Mouse (Mus musculus) hematopoietic stem cell, adult 5-6 weeks (primary cell): ENCODE measurements around the gene Nts. TPM values are rescaled to one million over a fixed set of nuclear protein-coding genes. Genes with fewer than 3 reads are reported as not detected.
"Not testable (repeated sequence)": the region's sequence is repeated elsewhere in the genome, so short reads cannot be mapped to it uniquely, and the experiment has no call there.

Source experiments
- ATAC-seq, 2 experiments: fragments of 125-278 bp in 1 of 2; replicated peaks in 1 of 2; 2 replicates each; pipeline ENCODE4 v1.8.0; 2016 to 2017; ENCODE audit warnings: inconsistent platforms in 2 of 2, mild to moderate bottlenecking in 2 of 2, moderate number of reproducible peaks in 2 of 2, low read depth in 1 of 2, moderate TSS enrichment in 1 of 2; ENCODE audit not compliant: low FRiP score in 2 of 2, poor library complexity in 2 of 2, severe bottlenecking in 2 of 2, insufficient read depth in 1 of 2, low TSS enrichment in 1 of 2
- total RNA-seq: library from RNA; stranded (forward); fragments of 172-1452, 232-1000 nt; gene quantifications from 2 replicates; pipeline ENCODE4 v1.2.3, GENCODE M21; 2017

Gene Nts
- not detected in 2 replicates for total RNA-seq

DNA sequence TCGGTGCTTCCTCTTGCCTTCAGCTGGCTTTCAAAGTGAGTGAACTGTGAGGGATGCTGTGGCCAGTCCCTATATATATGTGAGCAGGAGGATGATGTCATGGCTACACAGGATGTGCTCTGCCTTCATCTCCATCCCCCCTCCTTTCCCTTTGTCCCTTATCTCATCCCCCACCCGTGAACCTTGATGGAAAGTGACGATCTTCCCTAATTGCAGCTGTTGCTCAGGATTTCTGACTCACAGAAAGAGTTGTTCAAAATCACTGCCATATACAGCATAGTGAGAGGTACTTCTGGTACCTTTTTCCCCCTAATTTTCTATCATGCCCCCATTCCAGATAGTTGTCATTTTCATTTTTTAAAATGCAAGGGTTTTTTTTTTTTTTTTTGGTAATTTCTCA, at the start of gene Nts:
TSS of gene Nts (minus strand) at position 101 of the 400 bp plus-strand sequence.
- ATAC-seq, result no peak

DNA sequence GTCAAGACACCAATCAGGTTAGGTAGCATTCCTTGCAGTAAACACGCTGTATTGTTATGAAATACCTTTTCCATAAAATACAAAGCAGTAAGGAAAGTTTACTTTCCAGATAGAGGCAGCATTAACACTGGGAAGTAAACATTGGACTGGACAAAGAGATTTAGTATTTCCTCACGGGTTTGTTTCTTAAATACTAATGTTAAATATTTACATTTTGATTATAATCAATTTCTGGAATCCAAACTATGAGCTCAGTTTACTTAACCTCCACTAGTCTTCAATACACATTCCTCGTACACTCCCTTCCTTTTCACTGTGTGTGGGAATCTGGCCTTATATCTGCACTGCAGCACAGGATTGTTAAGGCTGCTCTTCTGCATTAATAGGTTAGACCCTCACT, 37.6 kb upstream of the Nts start:
- no peak for ATAC-seq

DNA sequence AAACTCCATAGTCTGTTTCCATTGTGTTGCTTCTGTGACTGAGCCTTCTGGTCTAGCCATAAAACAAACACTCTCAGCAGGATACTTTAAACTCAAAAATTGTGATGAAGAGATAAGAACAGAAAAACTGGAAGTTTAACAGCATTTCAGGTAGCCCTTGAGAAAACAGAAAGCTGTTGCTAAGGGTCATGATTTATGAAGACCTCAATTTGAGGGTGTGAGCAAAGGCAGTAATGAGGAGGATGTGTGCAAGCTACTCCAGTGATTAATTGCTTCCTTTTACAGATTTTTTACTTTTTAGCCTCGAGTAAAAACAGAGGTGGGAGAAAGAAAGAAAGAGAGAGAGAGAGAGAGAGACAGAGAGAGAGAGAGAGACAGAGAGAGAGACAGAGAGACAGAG, 23.9 kb upstream of the Nts start:
- peak; percentile 66 to 71; a peak in 3 of 4 replicates for ATAC-seq

DNA sequence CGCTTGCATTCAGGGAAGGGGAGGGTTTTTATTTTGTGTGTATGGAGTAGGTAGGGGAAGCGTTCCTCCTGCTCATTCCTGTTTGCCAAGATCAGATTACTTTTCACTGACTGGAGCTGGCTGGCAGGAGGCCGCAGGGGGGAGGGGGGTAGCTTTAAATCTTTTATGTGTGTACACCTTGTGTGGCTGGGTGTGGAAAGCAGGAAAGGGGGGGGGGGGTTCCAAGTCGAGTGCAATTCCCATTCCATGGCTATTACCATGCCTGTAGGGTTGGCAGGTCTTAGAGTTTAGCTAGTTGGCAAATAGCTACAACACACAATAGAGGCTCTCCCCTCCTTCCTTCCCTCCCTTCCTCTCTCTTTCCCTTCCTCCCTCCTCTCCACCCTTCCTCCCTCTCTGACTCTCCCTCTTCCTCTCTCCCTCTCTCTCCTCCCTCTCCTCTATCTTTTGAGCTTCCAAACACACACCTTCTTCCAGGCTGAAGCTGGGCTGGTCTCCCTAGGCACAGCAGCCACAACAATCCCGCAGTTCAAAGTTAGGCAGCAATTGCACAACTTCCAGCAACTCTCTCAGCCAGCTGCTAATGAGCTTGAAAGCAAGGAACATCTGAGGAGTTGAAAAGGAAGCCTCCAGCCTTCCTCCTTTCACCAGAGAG, 21.6 kb upstream of the Nts start, which contains the start of gene Rassf9:
TSS of gene Rassf9 (plus strand) at position 416 of the 655 bp plus-strand sequence.
- peak; percentile 31 to 34; a peak in 2 of 4 replicates for ATAC-seq

DNA sequence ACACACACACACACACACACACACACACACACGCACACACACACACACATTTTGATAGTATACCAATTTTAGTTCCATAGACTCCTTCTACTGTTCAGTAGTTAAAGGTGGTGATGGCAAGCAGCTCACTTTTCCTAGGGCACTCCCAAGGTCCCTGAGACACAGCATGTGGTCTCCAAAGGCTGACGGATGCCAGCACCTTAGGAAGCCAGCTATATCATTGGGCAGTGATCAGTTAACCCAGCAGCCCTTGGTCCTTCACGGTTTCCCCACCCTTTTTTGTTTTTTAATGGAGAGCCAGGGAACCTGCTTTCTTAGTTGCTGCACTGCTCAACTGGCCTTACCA, 21.1 kb upstream of the Nts start:
- ATAC-seq, result 0 out of 4 replicates have a peak, but pooled peaks of 1 of the 2 experiments have one; percentile 6

DNA sequence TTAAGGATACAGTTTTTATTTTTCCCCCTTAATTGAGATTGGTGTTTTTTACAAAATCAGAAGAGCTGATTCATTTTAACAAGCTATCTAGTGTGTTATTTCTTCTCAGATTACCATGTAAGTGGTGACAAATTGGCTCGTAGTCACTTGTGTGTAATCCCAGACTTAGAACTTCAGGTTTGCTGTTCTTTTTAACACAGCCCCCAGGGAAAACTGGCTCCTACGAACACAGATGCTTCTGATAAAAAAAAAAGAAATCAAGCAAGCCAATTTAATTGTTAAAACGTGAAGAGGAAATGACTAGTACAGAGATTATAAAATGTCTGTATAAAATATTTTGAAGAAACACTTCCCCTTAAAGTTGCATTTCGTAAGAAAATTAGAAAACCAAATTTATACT, 17.1 kb upstream of the Nts start:
- ATAC-seq, result no peak

DNA sequence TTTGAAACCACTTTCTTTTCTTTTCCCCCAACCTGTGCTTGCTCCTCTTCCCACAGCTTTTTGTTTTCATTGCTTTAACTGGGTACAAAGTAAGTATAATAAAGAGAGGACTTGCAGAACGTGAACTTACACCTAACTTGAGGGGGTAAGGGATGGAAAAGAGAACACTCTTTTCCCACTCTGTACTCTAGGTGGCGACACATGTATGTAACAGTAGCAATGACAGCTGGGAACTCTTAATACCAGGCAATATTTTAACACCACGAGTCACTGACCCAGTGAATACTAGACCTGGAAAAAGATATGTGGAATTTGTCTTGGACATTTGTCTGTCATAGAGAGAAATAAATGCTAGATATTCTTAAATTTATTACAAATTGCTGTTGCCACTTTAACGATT, 8.5 kb upstream of the Nts start:
- peak; percentile 82 to 86; a peak in 2 of 4 replicates for ATAC-seq

DNA sequence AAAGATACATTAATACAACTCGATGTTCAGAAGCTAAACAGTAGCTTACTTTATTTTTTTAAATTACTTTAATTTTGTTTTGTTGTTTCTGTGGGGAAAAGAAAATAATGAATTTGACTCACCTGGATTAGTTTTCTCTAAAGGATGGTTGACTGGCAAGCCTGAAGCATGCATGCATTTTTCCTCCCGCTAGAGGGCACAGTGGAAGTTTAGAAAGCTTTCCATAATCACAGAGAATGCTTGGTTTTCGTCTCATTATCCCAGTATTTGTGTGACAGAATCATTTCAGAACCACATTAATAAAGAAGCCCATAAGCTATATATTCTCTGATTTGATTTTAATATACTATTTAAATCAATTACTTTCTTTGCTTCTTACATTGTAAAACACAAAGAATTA, 1.5 kb upstream of the Nts start:
- 0 out of 4 replicates have a peak, but pooled peaks have one; percentile 29 to 42 for ATAC-seq

DNA sequence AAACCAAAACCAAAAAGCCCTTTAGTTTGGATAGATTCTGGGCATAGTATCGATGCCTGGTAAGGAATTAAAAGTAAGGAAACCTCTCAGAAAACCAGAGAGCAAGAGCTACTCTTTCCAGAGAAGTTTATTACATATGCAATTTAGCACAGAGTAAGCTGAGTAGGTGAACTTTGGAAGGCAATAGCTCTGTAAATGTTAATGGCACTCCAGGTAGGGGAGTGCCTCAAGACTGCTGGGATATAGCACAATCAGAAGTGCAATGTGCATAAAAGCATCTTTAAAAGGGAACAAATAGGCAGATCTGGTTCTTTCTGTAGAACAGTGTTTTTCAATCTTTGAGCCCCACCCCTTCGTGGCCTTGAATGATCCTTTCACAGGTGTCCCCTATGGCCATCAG, 20.9 kb downstream of the Nts start:
- no peak for ATAC-seq

DNA sequence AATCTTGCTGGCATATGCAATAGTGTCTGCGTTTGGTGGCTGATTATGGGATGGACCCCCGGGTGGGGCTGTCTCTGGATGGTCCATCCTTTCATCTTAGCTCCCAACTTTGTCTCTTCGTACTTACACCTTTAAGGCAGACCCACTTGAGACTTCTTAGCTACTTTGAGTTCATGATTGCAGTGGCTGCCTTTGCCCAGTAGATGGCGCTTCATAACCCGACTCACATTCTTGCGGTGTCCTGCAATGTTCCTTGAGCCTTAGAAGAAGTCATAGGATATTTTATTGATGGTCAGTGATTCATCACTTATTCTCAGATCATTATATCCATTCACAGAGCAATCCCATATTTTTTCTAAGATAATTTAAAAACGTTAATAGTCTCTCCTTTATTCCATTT, 38.5 kb downstream of the Nts start:
- peak; percentile 71 to 81; a peak in 3 of 4 replicates for ATAC-seq

DNA sequence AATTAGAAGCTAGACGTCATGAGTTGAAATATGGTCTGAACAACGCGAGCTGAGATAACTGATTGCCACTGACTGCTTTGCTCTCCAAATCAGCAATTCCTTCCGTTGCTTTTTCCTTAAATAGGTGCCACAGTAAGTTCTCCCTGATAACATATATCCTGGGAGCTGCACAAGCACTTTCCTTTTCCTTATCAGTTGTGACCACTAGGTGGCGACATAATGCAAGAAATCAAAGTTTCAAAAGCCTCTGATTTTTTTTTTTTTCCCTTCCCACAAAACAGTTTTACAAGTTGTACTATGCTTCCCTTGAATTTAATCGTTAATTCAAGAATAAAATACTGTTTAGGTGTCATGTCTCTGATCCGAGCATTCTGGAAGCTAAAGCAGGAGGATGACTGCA, 40.8 kb downstream of the Nts start:
- ATAC-seq, result no peak

DNA sequence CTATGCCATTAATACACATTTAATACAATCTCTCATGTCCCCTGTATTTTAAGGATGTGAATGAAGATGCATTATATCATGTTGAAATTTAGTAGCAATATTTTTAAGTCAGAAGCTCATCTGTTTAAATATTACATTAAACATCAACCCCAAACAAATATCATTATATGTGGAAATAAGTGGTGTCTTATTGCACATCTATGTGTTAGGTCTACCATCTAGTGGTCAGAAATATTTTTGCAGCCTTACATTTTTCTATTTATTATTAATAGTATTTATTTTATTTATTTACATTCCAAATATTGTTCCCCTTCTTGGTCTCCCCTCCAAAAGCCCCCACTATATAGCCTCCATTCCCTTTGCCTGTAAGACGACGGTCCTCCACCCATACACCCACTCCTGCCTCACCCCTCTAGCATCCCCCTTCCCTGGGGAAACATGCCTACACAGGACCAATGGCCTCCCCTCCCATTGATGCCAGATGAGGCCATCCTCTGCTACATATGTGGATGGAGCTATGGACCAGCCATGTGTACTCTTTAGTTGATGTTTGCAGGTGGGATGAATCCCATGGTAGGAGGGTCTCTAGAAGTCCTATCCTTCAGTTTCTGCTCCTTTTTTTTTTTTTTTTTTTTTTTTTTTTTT, 45.3 kb downstream of the Nts start:
- 0 out of 4 replicates have a peak, but pooled peaks of 1 of the 2 experiments have one; percentile 37 for ATAC-seq

DNA sequence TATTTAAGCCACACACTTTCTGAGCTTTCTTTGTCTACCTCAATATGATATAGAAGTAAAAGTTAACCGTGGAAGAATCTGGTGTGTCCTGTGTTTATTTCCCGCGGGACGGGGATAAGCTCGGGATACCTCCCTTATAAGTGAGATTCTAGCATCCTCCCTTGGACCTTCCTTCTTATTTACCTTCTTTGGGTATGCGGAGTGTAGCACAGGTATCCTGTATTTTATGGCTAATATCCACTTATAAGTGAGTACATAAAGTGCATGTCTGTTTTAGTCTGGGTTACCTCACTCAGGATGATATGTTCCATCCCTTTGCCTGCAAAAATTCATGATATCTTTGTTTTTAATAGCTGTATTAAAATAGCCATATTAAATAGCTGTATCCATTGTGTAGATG, 54.8 kb downstream of the Nts start:
- ATAC-seq, result not testable (repeated sequence)

DNA sequence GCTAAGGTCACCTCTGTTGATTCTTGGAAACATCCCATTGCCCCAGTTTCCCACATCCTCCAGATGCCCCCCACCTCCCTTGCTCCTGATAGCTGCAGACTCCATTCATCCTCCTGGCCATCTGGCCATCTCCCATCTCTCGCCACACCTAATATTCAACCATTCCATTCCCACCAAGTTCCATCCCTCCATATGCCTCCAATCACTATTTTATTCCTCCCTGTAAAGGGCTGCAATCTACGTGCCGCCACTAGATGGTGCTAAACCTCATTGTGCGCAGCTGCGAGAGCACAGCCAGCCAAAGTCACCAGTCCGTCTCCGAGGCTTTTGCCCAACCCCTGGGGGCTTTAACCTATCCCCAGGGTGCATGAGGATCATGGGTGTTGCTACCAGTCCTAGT, 55.2 kb downstream of the Nts start:
- ATAC-seq, result peak in 1 of 2 experiments; percentile 62; a peak in 1 of 4 replicates

Other genes with a start within 250 kb of the Nts start
- gene Rassf9, start 21.7 kb upstream of the Nts start, total RNA-seq, result 0.31 TPM in 1 of 2 replicates, not detected in the other